Mouse (Mus musculus) liver, embryonic 16.5 days (tissue): ENCODE data around the gene Olfr692. TPM values are rescaled to one million over a fixed set of nuclear protein-coding genes. Genes with fewer than 3 reads are reported as not detected.

Experiments
- ATAC-seq: fragments of 200-750 bp; cut with Nextera tagmentation; 2 replicates; pipeline ENCODE4 v1.8.0; 2017; ENCODE audit warnings: low read depth, mild to moderate bottlenecking, moderate number of reproducible peaks, moderate library complexity
- H3K27ac ChIP-seq: fragments of 300-500 bp; sonication (generic); 2 replicates; pipeline ENCODE4 v1.5.1; 2014; ENCODE audit warnings: mild to moderate bottlenecking, low read length
- H3K27me3 ChIP-seq: fragments of 300-500 bp; sonication (generic); 2 replicates; pipeline ENCODE4 v1.6.1; 2014; ENCODE audit warnings: low read depth, low read length, mixed read lengths; ENCODE audit not compliant: control insufficient read depth, insufficient read depth
- H3K36me3 ChIP-seq: fragments of 300-500 bp; sonication (generic); 2 replicates; pipeline ENCODE4 v1.6.1; 2014; ENCODE audit warnings: mild to moderate bottlenecking; ENCODE audit not compliant: control insufficient read depth, insufficient read depth
- H3K4me1 ChIP-seq: fragments of 300-500 bp; sonication (generic); 2 replicates; pipeline ENCODE4 v1.6.1; 2014; ENCODE audit warnings: low read depth, low read length, mixed read lengths; ENCODE audit not compliant: control insufficient read depth
- H3K4me2 ChIP-seq: fragments of 300-500 bp; sonication (generic); 2 replicates; pipeline ENCODE4 v1.6.1; 2014; ENCODE audit warnings: low read depth, low read length, mixed read lengths
- H3K4me3 ChIP-seq: fragments of 300-500 bp; sonication (generic); 2 replicates; pipeline ENCODE4 v1.5.1; 2014; ENCODE audit warnings: low read depth, mild to moderate bottlenecking, low read length
- H3K9ac ChIP-seq: fragments of 300-500 bp; sonication (generic); 2 replicates; pipeline ENCODE4 v1.6.1; 2014; ENCODE audit warnings: low read depth, low read length
- H3K9me3 ChIP-seq: fragments of 300-500 bp; sonication (generic); replicated peaks from 2 replicates; pipeline ENCODE4 v1.6.1; 2016; ENCODE audit warnings: low read length; ENCODE audit not compliant: control insufficient read depth
- WGBS: fragments of 180-500 bp; shearing (Covaris S2); extraction: QIAGEN DNeasy Blood & Tissue Kit; methylation state at CpG from one replicate; pipeline ENCODE4 v1.1.7; 2014; ENCODE audit not compliant: insufficient replicate concordance; 5-methylcytosine and 5-hydroxymethylcytosine counted together
- polyA plus RNA-seq: library from polyadenylated mRNA; unstranded; fragments of >200 nt; fragmentation: Nextera tagmentation; extraction: Ambion mirVana; gene quantifications from 2 replicates; pipeline ENCODE4 v1.2.1, GENCODE M21; 2015

The Olfr692 gene
- polyA plus RNA-seq, 1 experiment from 2014 or later = not detected

- WGBS = 62% methylated on average over 7 of the region's 7 CpGs
- no peak overlapping the region for H3K27ac ChIP-seq
- no peak overlapping the region for H3K4me2 ChIP-seq
- no peaks in the 10 kb centered on the region for H3K4me1 ChIP-seq
- no peaks in the 10 kb centered on the region for H3K9me3 ChIP-seq
- H3K4me3 ChIP-seq = no peak overlapping the region
- no peaks in the 10 kb centered on the region for H3K36me3 ChIP-seq
- H3K27me3 ChIP-seq = no peaks in the 10 kb centered on the region
- no peak for ATAC-seq
- no peak overlapping the region for H3K9ac ChIP-seq
These were observed 48.5 kb downstream of the Olfr692 start for GRCm38 (mm10) chr7:105416529-105416928.

- Histone ChIP-seq H3K9me3 (no peaks in the 10 kb centered on the region), H3K4me1 (no peaks in the 10 kb centered on the region), H3K27ac (no peak overlapping the region), H3K27me3 (no peaks in the 10 kb centered on the region), H3K36me3 (no peaks in the 10 kb centered on the region), H3K9ac (no peak overlapping the region), H3K4me3 (no peak overlapping the region), H3K4me2 (no peak overlapping the region)
- WGBS = 65% methylated on average over 5 of the region's 5 CpGs
- no peak for ATAC-seq
These were observed 50.1 kb downstream of the Olfr692 start for GRCm38 (mm10) chr7:105418106-105418505.

Other genes with a start within 250 kb of the Olfr692 start
- not detected in 2 replicates for gene Olfr683, start 221.2 kb upstream of the Olfr692 start, polyA plus RNA-seq
- not detected in 2 replicates for gene Olfr684, start 204.6 kb upstream of the Olfr692 start, polyA plus RNA-seq
- not detected in 2 replicates for gene Olfr685, start 182.2 kb upstream of the Olfr692 start, polyA plus RNA-seq
- gene Olfr686, start 160.7 kb upstream of the Olfr692 start, polyA plus RNA-seq = not detected in 2 replicates
- not detected in 2 replicates for gene Olfr688, start 80.1 kb upstream of the Olfr692 start, polyA plus RNA-seq
- not detected in 2 replicates for gene Olfr689, start 57.1 kb upstream of the Olfr692 start, polyA plus RNA-seq
- gene Olfr690, start 34.1 kb upstream of the Olfr692 start, polyA plus RNA-seq = not detected in 2 replicates
- gene Olfr691, start 26.0 kb upstream of the Olfr692 start, polyA plus RNA-seq = not detected in 2 replicates
- not detected in 2 replicates for gene Gm5901, start 6.8 kb downstream of the Olfr692 start, polyA plus RNA-seq
- gene Fam160a2, start 31.8 kb downstream of the Olfr692 start, polyA plus RNA-seq = 13.7 and 13.8 TPM in 2 replicates
- gene Cnga4, start 36.3 kb downstream of the Olfr692 start, polyA plus RNA-seq = not detected in 2 replicates
- gene Cckbr, start 57.5 kb downstream of the Olfr692 start, polyA plus RNA-seq = not detected in 2 replicates
- gene Cavin3, start 114.1 kb downstream of the Olfr692 start, polyA plus RNA-seq = 4.0 and 5.2 TPM in 2 replicates
- 21.3 and 21.9 TPM in 2 replicates for gene Smpd1, start 186.1 kb downstream of the Olfr692 start, polyA plus RNA-seq
- gene Apbb1, start 213.4 kb downstream of the Olfr692 start, polyA plus RNA-seq = 1.9 and 3.3 TPM in 2 replicates
- gene Hpx, start 231.9 kb downstream of the Olfr692 start, polyA plus RNA-seq = 451 and 504 TPM in 2 replicates